ENCODE assay signal across 26 mouse cellular contexts in the genomic region with DNA sequence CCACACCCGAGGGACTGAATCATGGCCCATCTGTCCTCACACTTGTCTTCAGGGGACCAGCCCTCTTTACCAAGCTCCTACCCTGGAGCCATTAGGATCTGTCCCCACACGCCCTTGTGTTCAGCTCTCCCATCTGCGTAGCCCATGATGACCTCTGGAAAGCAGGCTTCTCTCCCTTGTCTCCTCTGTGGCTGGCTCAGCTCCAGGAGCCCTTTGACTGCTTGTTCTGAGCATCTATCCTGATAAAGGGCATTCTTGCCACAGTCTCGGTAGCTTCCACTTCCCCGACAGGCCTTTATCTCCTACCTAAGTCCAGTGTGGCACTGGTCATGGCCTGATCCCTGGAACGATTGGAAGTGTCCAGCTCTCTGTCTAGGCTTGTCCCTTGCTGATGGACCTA. TPM values are rescaled to one million over a fixed set of nuclear protein-coding genes. Genes with fewer than 3 reads are reported as not detected.
DNase-seq lines count a peak whose midpoint lies in the region; ATAC-seq lines count a peak whose summit lies in the region.
"Had no signal": no experiment of that assay in that cellular context is flagged by ENCODE, and none has a peak within 500 bp of the region (broad histone marks: within the 10 kb centered on the region; RNA-seq: fewer than 3 reads in every experiment).

No protein-coding gene starts in this region.

- H3K27me3 ChIP-seq in kidney, embryonic 14.5 days (ENCODE audit: control insufficient read depth, insufficient read depth, low read length) = no peaks in the 10 kb centered on the region
- H3K27me3 ChIP-seq in liver, embryonic 11.5 days (replicated peaks; ENCODE audit: control insufficient read depth, insufficient read depth, low read length) = no peaks in the 10 kb centered on the region
- H3K27me3 ChIP-seq: embryonic facial prominence, embryonic 12.5 days; embryonic facial prominence, embryonic 15.5 days had no signal

- ATAC-seq in kidney, embryonic 14.5 days (ENCODE audit: low FRiP score, low TSS enrichment) = no peak
- no peak for ATAC-seq in liver, embryonic 11.5 days (replicated peaks; ENCODE audit: low FRiP score)
- ATAC-seq: CD4-positive, CD25-positive, alpha-beta regulatory T cell, adult 4 months; forebrain, embryonic 14.5 days; forebrain, postnatal 0 days; hindbrain, postnatal 0 days had no signal

- WGBS in kidney, embryonic 14.5 days = 89% methylated on average over 6 of the region's 6 CpGs
- whole genome bisulfite sequencing in liver, embryonic 11.5 days = 85% methylated on average over 6 of the region's 6 CpGs

- no peak overlapping the region for H3K4me3 ChIP-seq in kidney, embryonic 14.5 days (ENCODE audit: low read length)
- no peak overlapping the region for H3K4me3 ChIP-seq in liver, embryonic 11.5 days (ENCODE audit: low read depth, low read length)
- H3K4me3 ChIP-seq: embryonic facial prominence, embryonic 12.5 days; embryonic facial prominence, embryonic 15.5 days had no signal

- H3K36me3 ChIP-seq in kidney, embryonic 14.5 days (ENCODE audit: control insufficient read depth, insufficient read depth, low read length) = peaks cover 53% of the 10 kb centered on the region
- H3K36me3 ChIP-seq in liver, embryonic 11.5 days (ENCODE audit: control insufficient read depth, insufficient read depth, low read length) = no peaks in the 10 kb centered on the region

- no peak overlapping the region for H3K9ac ChIP-seq in kidney, embryonic 14.5 days (ENCODE audit: low read depth, low read length)
- no peak overlapping the region for H3K9ac ChIP-seq in liver, embryonic 11.5 days (ENCODE audit: low read depth, low read length)
- H3K9ac ChIP-seq: embryonic facial prominence, embryonic 12.5 days; embryonic facial prominence, embryonic 15.5 days; forebrain, postnatal 0 days; hindbrain, embryonic 14.5 days had no signal

- H3K4me1 ChIP-seq in kidney, embryonic 14.5 days (ENCODE audit: control insufficient read depth, insufficient read depth, low read length) = no peaks in the 10 kb centered on the region
- no peaks in the 10 kb centered on the region for H3K4me1 ChIP-seq in liver, embryonic 11.5 days (replicated peaks; ENCODE audit: control insufficient read depth, insufficient read depth, low read length)
- H3K4me1 ChIP-seq: embryonic facial prominence, embryonic 12.5 days; embryonic facial prominence, embryonic 15.5 days had no signal

- no peak overlapping the region for H3K4me2 ChIP-seq in kidney, embryonic 14.5 days (replicated peaks; ENCODE audit: low read depth, low read length)
- no peak overlapping the region for H3K4me2 ChIP-seq in liver, embryonic 11.5 days
- H3K4me2 ChIP-seq: embryonic facial prominence, embryonic 12.5 days; embryonic facial prominence, embryonic 15.5 days; heart, embryonic 11.5 days; hindbrain, embryonic 14.5 days had no signal

- H3K9me3 ChIP-seq in kidney, embryonic 14.5 days (ENCODE audit: control insufficient read depth, low read length) = no peaks in the 10 kb centered on the region
- H3K9me3 ChIP-seq in liver, embryonic 11.5 days (ENCODE audit: control insufficient read depth, low read length) = no peaks in the 10 kb centered on the region
- H3K9me3 ChIP-seq: embryonic facial prominence, embryonic 12.5 days; embryonic facial prominence, embryonic 15.5 days had no signal

- no peak overlapping the region for H3K27ac ChIP-seq in kidney, embryonic 14.5 days (ENCODE audit: low read depth, low read length)
- H3K27ac ChIP-seq in liver, embryonic 11.5 days (ENCODE audit: low read depth, low read length) = no peak overlapping the region
- H3K27ac ChIP-seq: embryonic facial prominence, embryonic 12.5 days; embryonic facial prominence, embryonic 15.5 days; hindbrain, embryonic 14.5 days; hindbrain, postnatal 0 days had no signal

- DNase-seq in kidney, adult 18-20 months = peak; percentile 67
- peak; percentile 63 for DNase-seq in kidney, adult 9 months
- DNase-seq in kidney, postnatal 14 days = peak; percentile 54
- DNase-seq in kidney, postnatal 4 days = peak; percentile 11 to 21
- no peak for DNase-seq in gastrocnemius, postnatal 10 days
- DNase-seq in liver, embryonic 11.5 days (ENCODE audit: low spot score) = no peak
- DNase-seq: adrenal gland, adult 2 months; adrenal gland, postnatal 14 days; cerebellum, adult 11 months; cerebellum, adult 2 months; cerebellum, adult 9-11 months; cerebellum, postnatal 25 days; forebrain, postnatal 0 days; gastrocnemius, postnatal 14 days; heart, adult 11 months; heart, postnatal 36 days had no signal

RNA-seq across cellular contexts. Expression of a gene that starts 10.0 kb away (rescaled TPM):
- 12.9 and 18.4 TPM in 2 replicates for polyA plus RNA-seq in kidney, embryonic 14.5 days (2014; fragmentation: Nextera tagmentation; extraction: Ambion mirVana)
- total RNA-seq in gastrocnemius, postnatal 10 days (2021) = 10 to 100 TPM; 24.6 to 27.4 TPM
- 7.9 and 8.8 TPM in 2 replicates for polyA plus RNA-seq in liver, embryonic 11.5 days (2014; fragmentation: Nextera tagmentation; extraction: Ambion mirVana)
- total RNA-seq: common myeloid progenitor, adult 5-6 weeks; MEL had no signal
- polyA plus RNA-seq: CD4-positive, CD25-positive, alpha-beta regulatory T cell, adult 4 months had no signal

RNA-seq across cellular contexts. Expression of a gene that starts 11.6 kb away (rescaled TPM):
- 14.4 and 21.6 TPM in 2 replicates for polyA plus RNA-seq in kidney, embryonic 14.5 days (2014; fragmentation: Nextera tagmentation; extraction: Ambion mirVana)
- 10 to 100 TPM in 1 of 2 experiments, 1 to 10 TPM in 1; 9.5 to 13.3 TPM for total RNA-seq in gastrocnemius, postnatal 10 days (2021)
- 10.3 and 10.7 TPM in 2 replicates for polyA plus RNA-seq in liver, embryonic 11.5 days (2014; fragmentation: Nextera tagmentation; extraction: Ambion mirVana)
- total RNA-seq: MEL had no signal
- polyA plus RNA-seq: CD4-positive, CD25-positive, alpha-beta regulatory T cell, adult 4 months had no signal

Comparison
In these comparisons a context has a peak if more than half of its experiments do, and no peak if none do; other contexts are left out.
1. DNase-seq: peak in kidney, adult 18-20 months (single experiment), kidney, adult 9 months (single experiment), kidney, postnatal 14 days (single experiment) and kidney, postnatal 4 days (2 of 2); none in gastrocnemius, postnatal 10 days (single experiment) and liver, embryonic 11.5 days (single experiment).